Mouse (Mus musculus): Measurements from ENCODE around the gene Sepsecs. TPM values are rescaled to one million over a fixed set of nuclear protein-coding genes. Genes with fewer than 3 reads are reported as not detected.

Sepsecs gene
- polyA plus RNA-seq, 1 experiment from 2014 or later = 12.0 TPM

- Histone ChIP-seq H3K4me1 (ENCODE audit: insufficient read depth) (no peaks in the 10 kb centered on the region), H3K4me3 (ENCODE audit: low read depth, low read length) (no peak overlapping the region), H3K9ac (replicated peaks) (no peak overlapping the region), H3K4me2 (ENCODE audit: low read depth, low read length) (no peak overlapping the region), H3K27me3 (ENCODE audit: insufficient read depth, low read length) (no peaks in the 10 kb centered on the region), H3K9me3 (ENCODE audit: low read length) (no peaks in the 10 kb centered on the region), H3K36me3 (replicated peaks; ENCODE audit: insufficient read depth, low read length) (peaks cover 4% of the 10 kb centered on the region), H3K27ac (ENCODE audit: low read depth) (no peak overlapping the region)
- DNase-seq = no peak
- 68% methylated on average over 6 of the region's 6 CpGs for WGBS (ENCODE audit: insufficient replicate concordance)
- no peak for TF ChIP-seq CTCF (IDR thresholded peaks at IDR 0.05; ENCODE audit: low read depth)
- TF ChIP-seq EP300 (IDR thresholded peaks at IDR 0.05; ENCODE audit: low read depth) = no peak
- no peak for ATAC-seq
Observed at GRCm38 (mm10) chr5:52636923-52637322, 32.6 kb downstream of the Sepsecs start.

- 43% methylated on average over 11 of the region's 11 CpGs for WGBS (ENCODE audit: insufficient replicate concordance)
- no peak for ATAC-seq
- DNase-seq = no peak
- TF ChIP-seq EP300 (IDR thresholded peaks at IDR 0.05; ENCODE audit: low read depth) = no peak
- no peak for TF ChIP-seq CTCF (IDR thresholded peaks at IDR 0.05; ENCODE audit: low read depth)
- Histone ChIP-seq H3K9me3 (ENCODE audit: low read length) (no peaks in the 10 kb centered on the region), H3K36me3 (replicated peaks; ENCODE audit: insufficient read depth, low read length) (peaks cover 3% of the 10 kb centered on the region; the same call in 1 of the 2 replicates), H3K4me3 (ENCODE audit: low read depth, low read length) (no peak overlapping the region), H3K4me2 (ENCODE audit: low read depth, low read length) (no peak overlapping the region), H3K27me3 (ENCODE audit: insufficient read depth, low read length) (no peaks in the 10 kb centered on the region), H3K9ac (replicated peaks) (no peak overlapping the region), H3K27ac (ENCODE audit: low read depth) (no peak overlapping the region), H3K4me1 (ENCODE audit: insufficient read depth) (no peaks in the 10 kb centered on the region)
Observed at GRCm38 (mm10) chr5:52636025-52636755, 33.3 kb downstream of the Sepsecs start.

- DNase-seq (peak; percentile 72), ATAC-seq (0 out of 2 replicates have a peak, but pooled peaks have one; percentile 12)
- Histone ChIP-seq H3K4me3 (ENCODE audit: low read depth, low read length) (no peak overlapping the region), H3K4me2 (ENCODE audit: low read depth, low read length) (no peak overlapping the region), H3K9ac (replicated peaks) (no peak overlapping the region), H3K36me3 (replicated peaks; ENCODE audit: insufficient read depth, low read length) (no peaks in the 10 kb centered on the region), H3K27me3 (ENCODE audit: insufficient read depth, low read length) (no peaks in the 10 kb centered on the region), H3K27ac (ENCODE audit: low read depth) (no peak overlapping the region), H3K4me1 (ENCODE audit: insufficient read depth) (no peaks in the 10 kb centered on the region), H3K9me3 (ENCODE audit: low read length) (no peaks in the 10 kb centered on the region)
- WGBS (ENCODE audit: insufficient replicate concordance) = 25% methylated on average over 8 of the region's 8 CpGs
- no peak for TF ChIP-seq EP300 (IDR thresholded peaks at IDR 0.05; ENCODE audit: low read depth)
- peak; percentile 81 for TF ChIP-seq CTCF (IDR thresholded peaks at IDR 0.05; ENCODE audit: low read depth)
Observed at GRCm38 (mm10) chr5:52634017-52634416, 35.5 kb downstream of the Sepsecs start.

- H3K9me3 ChIP-seq (ENCODE audit: low read length) = no peaks in the 10 kb centered on the region
- no peak overlapping the region for H3K9ac ChIP-seq (replicated peaks)
- 87% methylated on average over 1 of the region's 1 CpGs for WGBS (ENCODE audit: insufficient replicate concordance)
- no peak overlapping the region for H3K4me3 ChIP-seq (ENCODE audit: low read depth, low read length)
- H3K36me3 ChIP-seq (replicated peaks; ENCODE audit: insufficient read depth, low read length) = no peaks in the 10 kb centered on the region
- H3K4me2 ChIP-seq (ENCODE audit: low read depth, low read length) = no peak overlapping the region
- no peak for ATAC-seq
- no peaks in the 10 kb centered on the region for H3K4me1 ChIP-seq (ENCODE audit: insufficient read depth)
- TF ChIP-seq CTCF (IDR thresholded peaks at IDR 0.05; ENCODE audit: low read depth) = no peak
- no peak for TF ChIP-seq EP300 (IDR thresholded peaks at IDR 0.05; ENCODE audit: low read depth)
- no peak for DNase-seq
- H3K27me3 ChIP-seq (ENCODE audit: insufficient read depth, low read length) = no peaks in the 10 kb centered on the region
- no peak overlapping the region for H3K27ac ChIP-seq (ENCODE audit: low read depth)
Observed at GRCm38 (mm10) chr5:52630541-52630940, 39.0 kb downstream of the Sepsecs start.

- Histone ChIP-seq H3K4me3 (ENCODE audit: low read depth, low read length) (no peak overlapping the region), H3K27me3 (ENCODE audit: insufficient read depth, low read length) (no peaks in the 10 kb centered on the region), H3K4me1 (ENCODE audit: insufficient read depth) (no peaks in the 10 kb centered on the region), H3K9me3 (ENCODE audit: low read length) (no peaks in the 10 kb centered on the region), H3K4me2 (ENCODE audit: low read depth, low read length) (no peak overlapping the region), H3K27ac (ENCODE audit: low read depth) (no peak overlapping the region), H3K9ac (replicated peaks) (no peak overlapping the region), H3K36me3 (replicated peaks; ENCODE audit: insufficient read depth, low read length) (no peaks in the 10 kb centered on the region)
- ATAC-seq (no peak), DNase-seq (no peak)
- 66% methylated on average over 6 of the region's 6 CpGs for WGBS (ENCODE audit: insufficient replicate concordance)
- TF ChIP-seq EP300 (IDR thresholded peaks at IDR 0.05; ENCODE audit: low read depth) = no peak
- no peak for TF ChIP-seq CTCF (IDR thresholded peaks at IDR 0.05; ENCODE audit: low read depth)
Observed at GRCm38 (mm10) chr5:52629214-52629613, 40.3 kb downstream of the Sepsecs start.

GRCm38 (mm10) chr5:52628783-52629182, 40.7 kb downstream of the Sepsecs start:
- Histone ChIP-seq H3K4me3 (ENCODE audit: low read depth, low read length) (no peak overlapping the region), H3K27ac (ENCODE audit: low read depth) (no peak overlapping the region), H3K36me3 (replicated peaks; ENCODE audit: insufficient read depth, low read length) (no peaks in the 10 kb centered on the region), H3K9me3 (ENCODE audit: low read length) (no peaks in the 10 kb centered on the region), H3K9ac (replicated peaks) (no peak overlapping the region), H3K4me1 (ENCODE audit: insufficient read depth) (no peaks in the 10 kb centered on the region), H3K4me2 (ENCODE audit: low read depth, low read length) (no peak overlapping the region), H3K27me3 (ENCODE audit: insufficient read depth, low read length) (no peaks in the 10 kb centered on the region)
- DNase-seq (no peak), ATAC-seq (no peak)
- WGBS (ENCODE audit: insufficient replicate concordance) = 85% methylated on average over 3 of the region's 3 CpGs
- TF ChIP-seq EP300 (IDR thresholded peaks at IDR 0.05; ENCODE audit: low read depth) (no peak), CTCF (IDR thresholded peaks at IDR 0.05; ENCODE audit: low read depth) (no peak)

Measured in liver, postnatal 0 days (tissue).